Mouse (Mus musculus) Patski (cell line): ENCODE data around the gene Sox8. TPM values are rescaled to one million over a fixed set of nuclear protein-coding genes. Genes with fewer than 3 reads are reported as not detected.
A peak's percentile ranks its signal among the peaks of the same experiment; 100 is the strongest.

Experiments
- ATAC-seq: fragments of 100-300 bp; one replicate; pipeline ENCODE4 v1.8.0; 2021
- CTCF ChIA-PET: fragments of 350-600 bp; sonication (Branson Sonifier 250); formaldehyde crosslinking; loops from one replicate; lab custom pipeline; 2022; ENCODE audit warnings: inconsistent platforms; lab: Charles Lee
- POLR2A ChIA-PET: fragments of 350-600 bp; sonication (Branson Sonifier 250); formaldehyde crosslinking; loops from one replicate; lab custom pipeline; 2022; ENCODE audit warnings: antibody characterized with exemption, inconsistent platforms; lab: Charles Lee
- DNase-seq: peaks from one replicate; pipeline ENCODE4 v3.0.0-alpha.2; 2011; ENCODE audit warnings: low read depth, low spot score
- H3K27me3 ChIP-seq: fragments of 371-371 bp; one replicate; pipeline ENCODE4 v1.5.1; 2021
- CTCF ChIP-seq: fragments of 100-300 bp; IDR thresholded peaks from one replicate; pipeline ENCODE4 v1.5.1; 2021
- in situ Hi-C: fragments of 300-500 bp; cut with MboI; formaldehyde crosslinking; loops from 3 replicates; pipeline ENCODE4 v1.11.1; 2018; ENCODE audit warnings: low pct_unique_long_range_greater_than_20kb, mixed read lengths
- polyA plus RNA-seq: library from polyadenylated mRNA; unstranded; gene quantifications from one replicate; pipeline ENCODE4 v1.2.3, GENCODE M21; 2021

The Sox8 gene
- polyA plus RNA-seq, 1 experiment from 2014 or later: 16.7 TPM

DNA sequence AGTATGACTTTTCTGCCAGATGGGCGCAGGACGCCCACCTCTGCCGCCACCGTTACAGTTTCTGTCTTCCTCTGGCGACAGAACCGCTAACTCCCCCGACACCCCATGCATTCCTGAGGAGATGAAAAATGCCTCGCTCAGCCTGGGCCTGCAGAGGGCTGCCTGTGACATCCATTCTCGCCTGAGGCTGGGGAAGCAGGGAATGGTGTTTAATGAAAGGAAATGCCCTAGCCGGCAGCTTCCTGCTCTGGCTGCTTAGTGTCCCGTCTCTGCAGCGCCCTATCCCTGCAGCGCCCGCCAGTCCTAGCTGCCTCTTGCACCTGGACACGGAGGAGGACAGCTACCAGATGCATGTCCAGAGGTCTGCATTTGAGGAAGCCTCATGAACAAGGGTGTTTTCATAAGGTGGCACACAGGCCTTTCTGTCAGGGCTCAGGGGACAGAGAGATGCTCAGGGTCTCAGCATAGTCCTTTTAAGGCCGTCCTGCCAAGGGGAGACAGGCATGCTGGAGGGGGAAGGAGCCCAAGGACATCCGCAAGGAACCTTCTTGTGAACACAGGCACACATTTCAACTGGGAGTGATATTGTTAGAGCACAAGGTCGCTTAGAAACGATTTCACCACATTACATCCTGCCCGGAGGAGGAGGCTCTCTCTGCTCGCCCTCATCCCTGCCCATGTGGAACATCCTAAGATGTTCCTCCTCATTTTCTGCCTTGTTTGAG, 13.7 kb downstream of the Sox8 start:
- no peak for TF ChIP-seq CTCF
- CTCF ChIA-PET: interaction anchor here (1.5 to 2.4 kb wide), 4 partner anchors 9 to 18 kb away, joined by 4 to 11 read pairs (median 7); no protein-coding TSS in a partner anchor
- no peak for DNase-seq
- no peaks in the 10 kb centered on the region for H3K27me3 ChIP-seq
- in situ Hi-C loops: no loop called here
- POLR2A ChIA-PET: interaction anchor here (0.6 kb wide), 1 partner anchor 51 kb away, joined by 5 read pairs; no protein-coding TSS in a partner anchor
- ATAC-seq: no peak

DNA sequence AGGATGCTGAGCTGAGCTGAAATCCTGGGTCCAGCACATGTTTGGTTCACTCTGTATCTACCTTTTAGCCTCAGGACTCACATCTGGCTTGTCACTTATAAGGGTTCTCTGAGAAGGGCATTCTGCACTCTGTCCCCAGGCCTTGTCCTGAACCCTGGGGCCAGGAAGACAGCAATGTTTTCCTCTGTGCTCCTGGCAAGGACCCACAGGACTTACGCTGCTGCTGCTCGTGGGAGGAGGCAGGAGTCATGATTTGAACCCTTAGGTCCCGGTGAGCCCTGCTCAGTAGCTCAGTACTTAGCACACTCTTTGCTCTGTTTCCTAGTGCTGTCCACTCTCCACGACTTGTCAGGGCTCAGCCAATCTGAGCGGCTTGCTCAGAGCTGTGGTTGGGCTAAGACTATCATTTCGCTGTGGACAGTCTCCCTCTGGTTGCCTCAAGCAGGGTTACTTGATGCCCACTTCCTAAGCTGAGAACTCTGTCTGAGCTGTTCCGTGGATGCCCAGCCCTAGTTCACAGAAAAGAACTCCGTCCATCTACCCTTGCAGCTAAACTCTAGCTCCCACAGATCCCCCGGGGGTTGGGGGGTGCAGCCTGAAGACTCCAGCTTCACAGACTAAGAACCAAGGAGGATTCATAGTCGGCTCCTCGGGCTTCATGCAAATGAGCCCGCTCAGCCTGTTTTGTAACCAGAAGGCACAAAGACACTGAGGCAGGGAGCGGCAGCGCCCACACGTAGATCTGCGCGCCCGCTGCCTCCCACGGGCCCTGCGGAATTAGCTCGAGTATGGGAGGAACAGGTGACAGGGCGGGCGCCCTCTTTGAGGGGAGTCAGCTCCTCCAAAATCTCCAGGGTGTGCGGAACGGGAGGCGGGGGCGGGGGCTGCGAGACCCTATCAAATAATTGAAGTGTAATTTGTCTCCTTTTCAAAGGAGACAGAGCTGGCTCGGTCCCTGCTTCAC, 14.5 kb downstream of the Sox8 start:
- POLR2A ChIA-PET: interaction anchor here (0.6 to 1.8 kb wide), 4 partner anchors 8 to 52 kb away, joined by 3 to 5 read pairs (median 4); partner anchors contain the start of gene Lmf1
- in situ Hi-C loops: no loop called here
- ATAC-seq: no peak

DNA sequence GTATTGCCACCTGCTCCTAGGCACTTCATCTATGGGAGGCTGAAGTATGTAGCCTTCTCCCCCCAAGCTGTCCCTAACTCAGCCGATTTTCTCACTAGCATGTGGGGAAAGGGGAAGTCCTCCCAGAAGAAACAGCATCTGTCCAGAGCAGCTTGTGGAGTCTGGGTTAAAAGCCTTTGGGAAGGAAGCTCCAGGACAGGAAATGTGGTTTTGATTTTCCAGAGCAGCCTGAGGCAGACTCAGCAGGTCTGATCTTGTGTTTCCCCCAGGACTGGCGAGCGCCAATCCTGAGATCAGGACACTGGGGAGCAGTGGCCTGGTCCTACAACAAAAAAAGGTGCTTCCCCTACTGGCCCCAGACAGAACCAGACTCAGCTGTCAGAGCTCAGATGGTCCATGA, 15.3 kb downstream of the Sox8 start:
- no peaks in the 10 kb centered on the region for H3K27me3 ChIP-seq
- no peak for DNase-seq
- in situ Hi-C loops: no loop called here
- ChIA-PET CTCF (interaction anchor here (1.5 to 2.4 kb wide), 4 partner anchors 10 to 16 kb away, joined by 4 to 11 read pairs (median 7); no protein-coding TSS in a partner anchor), POLR2A (interaction anchor here (1.4 to 1.8 kb wide), 2 partner anchors 9 kb away, joined by 3 to 5 read pairs; no protein-coding TSS in a partner anchor)
- ATAC-seq: peak; percentile 13
- TF ChIP-seq CTCF: no peak

More for the DNA sequence above, 14.5 kb downstream of the Sox8 start:
- CTCF ChIA-PET: interaction anchor here (1.5 to 2.4 kb wide), 4 partner anchors 10 to 17 kb away, joined by 4 to 11 read pairs (median 7); no protein-coding TSS in a partner anchor
- no peaks in the 10 kb centered on the region for H3K27me3 ChIP-seq
- DNase-seq: no peak
- TF ChIP-seq CTCF: no peak

DNA sequence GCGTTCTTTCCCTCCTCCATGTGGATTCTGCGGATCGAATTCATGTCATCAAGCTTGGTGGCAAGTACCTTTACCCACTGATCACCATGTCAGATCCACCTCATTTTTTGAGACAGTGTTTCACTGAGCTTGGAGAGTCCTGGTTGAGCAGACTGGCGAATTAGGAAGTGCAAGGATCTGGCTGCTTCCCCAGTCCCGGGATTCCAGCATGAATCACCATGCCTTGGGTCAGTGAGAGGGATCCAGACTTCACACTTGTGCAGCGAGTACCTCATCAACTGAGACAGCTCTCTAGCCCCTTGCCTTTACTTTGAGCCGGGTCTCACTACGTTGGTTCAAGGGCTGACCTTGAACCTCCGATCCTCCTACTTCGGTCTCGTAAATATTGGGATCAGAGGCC, 19.2 kb downstream of the Sox8 start:
- in situ Hi-C loops: no loop called here
- TF ChIP-seq CTCF: no peak
- no peaks in the 10 kb centered on the region for H3K27me3 ChIP-seq
- DNase-seq (peak; percentile 62), ATAC-seq (peak; percentile 28)
- ChIA-PET CTCF (interaction anchor here (1.0 to 3.9 kb wide), 3 partner anchors 11 to 19 kb away, joined by 3 to 14 read pairs (median 14); partner anchors contain the start of gene Sox8), POLR2A (no interaction called here)

DNA sequence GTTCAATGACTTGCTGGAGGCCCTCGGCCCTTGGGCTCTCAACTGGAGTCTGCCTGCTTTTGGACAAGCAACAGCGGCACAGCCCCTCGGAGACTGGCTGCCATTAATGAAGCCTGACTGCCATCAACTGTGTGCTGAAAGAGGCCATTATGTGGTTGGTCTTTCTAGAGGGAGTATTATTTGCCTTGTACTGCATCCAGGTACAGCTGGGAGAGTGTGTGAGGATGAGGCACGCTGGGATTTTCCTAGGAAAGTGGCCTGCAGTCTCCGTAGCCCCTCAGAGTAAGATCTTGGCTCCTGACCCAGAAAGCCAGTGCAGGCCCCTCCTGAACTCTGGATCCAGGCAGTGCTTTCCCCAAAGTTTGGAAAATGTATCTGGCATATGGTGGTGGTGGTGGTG, 20.5 kb downstream of the Sox8 start:
- POLR2A ChIA-PET: interaction anchor here (0.6 to 0.7 kb wide), 2 partner anchors 797 to 1016 kb away, joined by 3 read pairs; partner anchors contain the start of genes Hs3st6 and Rab26
- CTCF ChIA-PET: interaction anchor here (3.9 kb wide), 1 partner anchor 18 kb away, joined by 14 read pairs; no protein-coding TSS in a partner anchor
- no peaks in the 10 kb centered on the region for H3K27me3 ChIP-seq
- no peak for TF ChIP-seq CTCF
- in situ Hi-C loops: no loop called here
- DNase-seq: no peak
- ATAC-seq: no peak

DNA sequence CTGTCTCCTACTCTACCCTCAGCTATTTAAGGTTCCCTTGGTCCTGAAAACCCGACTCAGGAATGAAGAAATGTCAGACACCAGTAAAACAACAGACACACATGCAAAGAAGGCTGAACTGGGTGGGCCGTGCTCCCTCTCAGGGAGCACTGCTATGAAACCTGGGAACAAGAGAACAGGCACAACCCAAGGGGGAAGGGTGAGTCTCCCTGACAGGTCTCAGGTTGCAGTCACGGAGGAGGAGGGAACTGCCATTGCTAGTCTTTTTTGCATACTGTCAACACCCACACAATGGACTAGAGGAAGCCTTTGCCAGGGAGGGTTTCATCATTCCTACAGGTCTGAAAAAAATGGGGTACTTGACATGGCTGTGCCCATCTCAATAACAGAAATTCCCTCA, 23.5 kb downstream of the Sox8 start:
- H3K27me3 ChIP-seq: no peaks in the 10 kb centered on the region
- POLR2A ChIA-PET: interaction anchor here (1.5 kb wide), 1 partner anchor 8 kb away, joined by 3 read pairs; no protein-coding TSS in a partner anchor
- DNase-seq: no peak
- CTCF ChIA-PET: no interaction called here
- no peak for TF ChIP-seq CTCF
- ATAC-seq: no peak
- in situ Hi-C loops: no loop called here

DNA sequence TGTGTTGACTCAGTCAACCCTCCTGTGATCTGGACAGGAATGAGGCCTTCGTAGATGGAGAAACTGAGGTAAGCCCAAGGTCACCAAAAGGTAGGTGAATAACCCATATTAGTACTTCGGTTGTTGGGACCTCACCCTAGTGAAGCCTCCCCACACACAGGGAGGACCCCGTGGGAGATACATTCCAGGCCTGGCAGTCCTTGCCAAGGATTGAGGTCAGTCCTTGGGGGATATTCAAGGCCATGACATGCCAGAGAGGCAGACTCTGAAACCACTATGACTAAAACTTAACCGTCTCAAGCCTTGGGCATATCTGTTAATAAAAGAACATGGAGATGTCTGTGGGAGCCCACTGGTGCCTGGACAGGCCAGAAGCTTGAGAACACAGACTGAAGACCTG, 28.7 kb downstream of the Sox8 start:
- in situ Hi-C loops: no loop called here

DNA sequence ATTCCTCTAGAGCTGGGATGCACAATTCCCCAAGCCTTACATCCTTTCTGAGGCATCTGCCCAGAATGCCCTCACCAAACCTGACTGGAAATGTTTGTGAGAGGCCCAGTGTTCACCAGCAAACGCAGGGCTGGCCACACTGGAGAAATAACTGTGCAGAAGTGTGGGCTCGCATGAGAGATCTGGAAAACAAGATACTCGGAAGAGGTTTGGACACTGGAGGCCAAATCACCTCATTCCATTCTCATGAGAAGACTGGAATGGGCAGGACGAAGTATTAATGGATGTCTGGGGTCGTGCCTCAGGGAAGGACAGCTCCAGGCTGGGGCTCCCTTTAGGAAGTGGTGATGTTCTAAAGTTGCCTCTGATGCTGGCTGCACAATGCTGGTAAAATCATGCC, 29.8 kb downstream of the Sox8 start:
- no peaks in the 10 kb centered on the region for H3K27me3 ChIP-seq
- ChIA-PET POLR2A (interaction anchor here (0.7 to 2.5 kb wide), 4 partner anchors 8 to 664 kb away, joined by 3 to 14 read pairs (median 4); partner anchors contain the start of gene Sox8), CTCF (interaction anchor here (1.1 to 3.7 kb wide), 3 partner anchors 12 to 27 kb away, joined by 3 to 24 read pairs (median 14); no protein-coding TSS in a partner anchor)
- in situ Hi-C loops: no loop called here
- DNase-seq: peak; percentile 93
- no peak for TF ChIP-seq CTCF
- peak; percentile 36 for ATAC-seq

More for the DNA sequence above, 28.7 kb downstream of the Sox8 start:
- no peaks in the 10 kb centered on the region for H3K27me3 ChIP-seq
- DNase-seq (peak; percentile 74), ATAC-seq (peak; percentile 23)
- ChIA-PET CTCF (interaction anchor here (2.8 to 3.7 kb wide), 2 partner anchors 11 to 26 kb away, joined by 14 to 24 read pairs; no protein-coding TSS in a partner anchor), POLR2A (interaction anchor here (1.2 to 2.5 kb wide), 3 partner anchors 9 to 28 kb away, joined by 3 to 14 read pairs (median 5); partner anchors contain the start of gene Sox8)
- TF ChIP-seq CTCF: no peak
